8 mouse cellular contexts compared by ENCODE assay signal in genomic region chr16:48993231-48993558, GRCm38 (mm10). TPM values are rescaled to one million over a fixed set of nuclear protein-coding genes. Genes with fewer than 3 reads are reported as not detected.
A peak's percentile ranks its signal among the peaks of the same experiment; 100 is the strongest.
DNase-seq lines count a peak whose midpoint lies in the region; ATAC-seq and TF ChIP-seq lines count a peak whose summit lies in the region.

No protein-coding gene starts in this region.

- H3K4me1 ChIP-seq in embryonic facial prominence, embryonic 10.5 days: peaks cover 22% of the 10 kb centered on the region
- H3K4me1 ChIP-seq in midbrain, postnatal 0 days (ENCODE audit: insufficient read depth, low read length): no peaks in the 10 kb centered on the region

- peak overlapping the region; percentile 92 for H3K4me3 ChIP-seq in layer of hippocampus, adult 2 months
- peak overlapping the region; percentile 91 for H3K4me3 ChIP-seq in embryonic facial prominence, embryonic 10.5 days
- peak overlapping the region; percentile 68 for H3K4me3 ChIP-seq in midbrain, postnatal 0 days (ENCODE audit: low read depth, low read length)

- DNase-seq in layer of hippocampus, adult 2 months (ENCODE audit: low spot score in 2 of 2): no peak
- DNase-seq in layer of hippocampus, adult 9-11 months: no peak
- no peak for DNase-seq in embryonic facial prominence, embryonic 10.5 days (ENCODE audit: low spot score)
- DNase-seq in midbrain, postnatal 0 days (ENCODE audit: low spot score): no peak
- no peak for DNase-seq in adrenal gland, adult (ENCODE audit: inconsistent age in 2 of 2, low spot score in 1 of 2)
- no peak for DNase-seq in cerebellum, adult 9-10 months
- DNase-seq in kidney, adult 8-10 months: no peak

- no peaks in the 10 kb centered on the region for H3K27me3 ChIP-seq in embryonic facial prominence, embryonic 10.5 days (replicated peaks; ENCODE audit: low read depth, poor library complexity, severe bottlenecking)
- no peaks in the 10 kb centered on the region for H3K27me3 ChIP-seq in midbrain, postnatal 0 days (ENCODE audit: insufficient read depth, low read length)

- peak overlapping the region; percentile 57 for H3K4me2 ChIP-seq in midbrain, postnatal 0 days (ENCODE audit: low read depth, low read length, poor library complexity, severe bottlenecking)

- H3K27ac ChIP-seq in layer of hippocampus, adult 2 months: peak overlapping the region; percentile 95
- H3K27ac ChIP-seq in embryonic facial prominence, embryonic 10.5 days (replicated peaks): peak overlapping the region; percentile 99
- peak overlapping the region; percentile 89 for H3K27ac ChIP-seq in midbrain, postnatal 0 days (ENCODE audit: low read depth, low read length)

- H3K36me3 ChIP-seq in embryonic facial prominence, embryonic 10.5 days (replicated peaks): peaks cover 28% of the 10 kb centered on the region
- no peaks in the 10 kb centered on the region for H3K36me3 ChIP-seq in midbrain, postnatal 0 days (ENCODE audit: insufficient read depth, low read length)

- H3K9ac ChIP-seq in midbrain, postnatal 0 days (replicated peaks; ENCODE audit: low read length, poor library complexity, severe bottlenecking): peak overlapping the region; percentile 90

- no peak for TF ChIP-seq CTCF in layer of hippocampus, adult 2 months (conservative IDR thresholded peaks at IDR 0.05)
- no peak for TF ChIP-seq CTCF in midbrain, postnatal 0 days (IDR thresholded peaks at IDR 0.05)

- WGBS in embryonic facial prominence, embryonic 10.5 days: 5% methylated on average over 9 of the region's 9 CpGs
- WGBS in midbrain, postnatal 0 days: under 1% methylated on average over 9 of the region's 9 CpGs

- ATAC-seq in inflammation-experienced regulatory T-cells, adult 6 months: peak; percentile 36
- no peak for ATAC-seq in midbrain, postnatal 0 days (ENCODE audit: low FRiP score)

- no peaks in the 10 kb centered on the region for H3K9me3 ChIP-seq in embryonic facial prominence, embryonic 10.5 days
- H3K9me3 ChIP-seq in midbrain, postnatal 0 days (ENCODE audit: low read length): no peaks in the 10 kb centered on the region

RNA-seq across cellular contexts. Expression of gene Dzip3, which starts 0.8 kb away (rescaled TPM):
- total RNA-seq in layer of hippocampus, adult 2 months (2021): 10 to 100 TPM; 83.7 to 84.5 TPM
- 30.8 and 35.6 TPM in 2 replicates for polyA plus RNA-seq in embryonic facial prominence, embryonic 10.5 days (2016; fragmentation: Nextera tagmentation; extraction: Ambion mirVana)
- 1 to 10 TPM; 4.3 to 6.2 (median 4.5) TPM for polyA plus RNA-seq in inflammation-experienced regulatory T-cells, adult 6 months (2017; shearing (Covaris generic))
- 109 and 137 TPM in 2 replicates for total RNA-seq in midbrain, postnatal 0 days (2014; rRNA removed)
- polyA plus RNA-seq in midbrain, postnatal 0 days (2015; fragmentation: Nextera tagmentation; extraction: Ambion mirVana): 48.3 and 53.5 TPM in 2 replicates

RNA-seq across cellular contexts. Expression of gene Cip2a, which starts 0.8 kb away (rescaled TPM):
- 1 to 10 TPM; 2.1 to 2.6 TPM for total RNA-seq in layer of hippocampus, adult 2 months (2021)
- 46.1 and 46.8 TPM in 2 replicates for polyA plus RNA-seq in embryonic facial prominence, embryonic 10.5 days (2016; fragmentation: Nextera tagmentation; extraction: Ambion mirVana)
- polyA plus RNA-seq in inflammation-experienced regulatory T-cells, adult 6 months (2017; shearing (Covaris generic)): 10 to 100 TPM in 1 of 3 experiments, 1 to 10 TPM in 2; 3.5 to 29.1 (median 6.2) TPM
- 2.8 and 6.0 TPM in 2 replicates for total RNA-seq in midbrain, postnatal 0 days (2014; rRNA removed)
- polyA plus RNA-seq in midbrain, postnatal 0 days (2015; fragmentation: Nextera tagmentation; extraction: Ambion mirVana): 2.2 and 2.5 TPM in 2 replicates
